Mouse (Mus musculus) C2C12 (cell line): Measurements from ENCODE around the gene Mettl7a1.
"Not testable (repeated sequence)": the region's sequence is repeated elsewhere in the genome, so short reads cannot be mapped to it uniquely, and the experiment has no call there.

Experiments used
- CTCF ChIP-seq: IDR thresholded peaks from one replicate; pipeline ENCODE4 v1.5.1; 2011; ENCODE audit not compliant: control insufficient read depth, insufficient read depth, insufficient read length
- FOSL1 ChIP-seq: IDR thresholded peaks from one replicate; pipeline ENCODE4 v1.8.0; 2011; ENCODE audit warnings: mild to moderate bottlenecking, low read length; ENCODE audit not compliant: poor library complexity, insufficient read depth, severe bottlenecking
- MAX ChIP-seq: IDR thresholded peaks from one replicate; pipeline ENCODE4 v1.6.1; 2011; ENCODE audit warnings: mild to moderate bottlenecking, control low read depth
- USF1 ChIP-seq: IDR thresholded peaks from one replicate; pipeline ENCODE4 v1.6.1; 2011; ENCODE audit warnings: low read depth, mild to moderate bottlenecking, control low read depth, moderate library complexity

DNA sequence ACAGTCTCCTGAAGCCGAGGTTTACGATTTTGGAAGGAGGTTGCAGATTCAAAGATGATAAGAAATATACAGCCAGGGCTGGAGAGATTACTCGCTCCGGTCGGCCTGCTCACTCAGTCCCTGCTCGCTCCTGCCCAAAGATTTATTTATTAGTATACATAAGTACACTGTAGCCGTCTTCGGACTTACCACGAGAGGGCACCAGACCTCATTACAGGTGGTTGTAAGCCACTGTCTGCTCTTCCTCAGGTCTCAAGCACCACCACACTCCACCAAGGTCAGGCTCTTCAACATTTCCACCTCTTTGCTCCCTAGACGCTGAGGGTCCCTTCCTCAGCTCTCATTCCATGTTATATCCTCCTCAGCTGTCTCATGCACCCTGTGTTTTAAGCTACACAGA is 33.9 kb downstream of the Mettl7a1 start:
- not testable (repeated sequence) for TF ChIP-seq CTCF, FOSL1, USF1, MAX
